Mouse (Mus musculus) sigmoid colon, adult 10 weeks (tissue): ENCODE data around the gene Actr2. TPM values are rescaled to one million over a fixed set of nuclear protein-coding genes. Genes with fewer than 3 reads are reported as not detected.

ENCODE experiments used
- polyA plus RNA-seq: library from polyadenylated mRNA; stranded (reverse); fragments of 350-450 nt; fragmentation: Illumina TruSeq; extraction: RNeasy Lipid Tissue Mini Kit (QIAGEN cat#74804); gene quantifications from one replicate; pipeline ENCODE4 v1.2.3, GENCODE M21; 2014; ENCODE audit warnings: low read depth, low replicate concordance

The Actr2 gene
- polyA plus RNA-seq: 424 TPM

GRCm38 (mm10) chr11:20112741-20113480 is at the start of gene Actr2:
TSS of gene Actr2 (minus strand) at chr11:20112913.

Other genes with a start within 250 kb of the Actr2 start
- gene Spred2, start 188.5 kb downstream of the Actr2 start, polyA plus RNA-seq: 47.8 TPM
- 830 TPM for gene Rab1a, start 88.5 kb upstream of the Actr2 start, polyA plus RNA-seq
- 20.0 TPM for gene Cep68, start 136.5 kb upstream of the Actr2 start, polyA plus RNA-seq
- 7.1 TPM for gene Slc1a4, start 219.8 kb upstream of the Actr2 start, polyA plus RNA-seq